Mouse (Mus musculus) left cerebral cortex, postnatal 25 days (tissue): ENCODE data around the gene Hip1r. TPM values are rescaled to one million over a fixed set of nuclear protein-coding genes. Genes with fewer than 3 reads are reported as not detected.

Source experiments
- DNase-seq, 2 experiments: peaks; one replicate each; pipeline ENCODE4 v3.0.0; 2022; ENCODE audit warnings: low spot score in 2 of 2, mixed read lengths in 1 of 2
- intact Hi-C: fragments of 180-260 bp; cut with DNase I; formaldehyde crosslinking; loops from one replicate; pipeline ENCODE4 v1.15.1; 2025
- total RNA-seq, 2 experiments: library from RNA; stranded (reverse); gene quantifications; 2 replicates each; pipeline ENCODE4 v1.2.3; 2021

Hip1r gene
- total RNA-seq, 2 experiments from 2014 or later = 60.5 to 67.1 TPM

- intact Hi-C loops = no loop called here
- no peak for DNase-seq
Measured at GRCm38 (mm10) chr5:124028680-124029079, 55.3 kb downstream of the Hip1r start.

DNA sequence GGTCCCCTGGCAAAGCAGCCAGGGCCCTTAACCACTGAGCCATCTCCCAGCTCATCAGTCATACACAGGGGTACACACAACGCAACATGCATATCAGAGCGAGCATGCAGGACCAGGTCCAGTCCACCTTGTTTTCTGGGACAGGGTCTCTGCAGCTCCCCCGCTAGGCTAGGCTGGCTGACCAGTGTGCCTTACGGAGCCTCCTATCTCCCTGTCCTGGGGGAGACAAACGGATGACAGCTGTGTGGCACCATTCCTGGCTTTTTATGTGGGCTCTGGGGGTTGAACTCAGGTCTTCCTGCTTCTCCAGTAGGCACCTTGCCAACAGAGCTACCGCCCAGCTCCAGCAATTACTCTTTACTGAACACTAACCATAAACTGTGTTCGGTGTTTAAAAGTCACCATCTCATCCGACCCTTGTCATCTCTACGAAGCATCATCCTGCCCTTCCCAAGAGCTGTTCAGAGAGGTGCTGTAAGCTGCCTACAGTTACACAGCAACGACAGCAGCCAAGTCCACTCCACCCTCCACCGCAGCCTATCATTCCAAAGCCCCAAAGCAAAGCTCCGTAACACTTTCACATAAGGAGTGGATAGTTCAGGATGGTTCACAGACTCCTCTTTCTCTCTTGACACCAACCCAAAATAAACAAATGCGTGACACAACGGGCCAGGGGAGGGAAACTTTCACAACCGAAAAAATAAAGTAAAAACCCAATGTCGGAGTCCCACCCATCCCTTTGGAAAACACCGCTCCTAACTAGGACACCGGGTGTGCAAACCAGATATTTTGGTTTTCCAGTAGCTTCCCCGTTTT is 56.0 kb downstream of the Hip1r start:
- DNase-seq = no peak
- intact Hi-C loops = loop anchor here (2.0 kb wide), 1 partner anchor 29 kb away; no protein-coding TSS in a partner anchor

DNA sequence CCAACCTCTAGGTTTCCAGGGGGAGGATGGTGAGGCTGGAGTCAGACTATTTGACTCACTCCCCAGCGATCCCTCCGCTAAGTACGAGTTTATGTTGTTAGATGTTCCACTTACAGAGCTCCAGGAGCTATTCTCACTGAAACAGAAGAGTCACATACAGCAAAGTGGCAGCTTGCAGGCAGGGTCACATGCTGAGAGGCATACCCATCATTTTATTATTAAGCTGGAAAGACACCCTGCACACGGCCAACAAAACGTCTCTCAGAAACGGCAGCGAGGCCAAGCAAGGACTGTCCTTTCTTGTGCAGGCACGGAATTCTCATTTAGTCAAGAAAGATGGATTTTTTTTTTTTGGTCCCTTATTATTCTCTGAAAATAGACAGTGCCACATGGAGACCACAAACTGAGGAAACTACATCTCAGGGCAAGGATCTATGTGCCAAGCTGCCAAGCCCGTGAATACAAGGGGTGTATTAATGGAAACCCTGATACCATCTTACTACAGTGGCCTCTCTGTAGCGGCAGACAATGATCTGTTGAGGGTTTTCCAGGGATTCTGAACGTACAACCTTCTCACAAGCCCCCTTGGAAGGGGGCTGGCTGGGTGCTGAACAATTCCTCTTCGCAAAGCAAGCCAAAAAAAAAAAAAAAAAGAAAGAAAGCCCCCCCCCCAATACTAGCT is 57.1 kb downstream of the Hip1r start:
- intact Hi-C loops = loop anchor here (2.0 kb wide), 1 partner anchor 30 kb away; no protein-coding TSS in a partner anchor

GRCm38 (mm10) chr5:124031068-124031955 is 57.9 kb downstream of the Hip1r start:
- DNase-seq = no peak
- intact Hi-C loops = loop anchor here (2.0 kb wide), 1 partner anchor 31 kb away; no protein-coding TSS in a partner anchor

More for the DNA sequence above, 57.1 kb downstream of the Hip1r start:
- DNase-seq = no peak

- intact Hi-C loops = no loop called here
Measured at GRCm38 (mm10) chr5:124032001-124032508, 58.6 kb downstream of the Hip1r start, which contains the start of gene Vps37b. Gene Vps37b, minus strand, starts transcription at chr5:124032270.

DNA sequence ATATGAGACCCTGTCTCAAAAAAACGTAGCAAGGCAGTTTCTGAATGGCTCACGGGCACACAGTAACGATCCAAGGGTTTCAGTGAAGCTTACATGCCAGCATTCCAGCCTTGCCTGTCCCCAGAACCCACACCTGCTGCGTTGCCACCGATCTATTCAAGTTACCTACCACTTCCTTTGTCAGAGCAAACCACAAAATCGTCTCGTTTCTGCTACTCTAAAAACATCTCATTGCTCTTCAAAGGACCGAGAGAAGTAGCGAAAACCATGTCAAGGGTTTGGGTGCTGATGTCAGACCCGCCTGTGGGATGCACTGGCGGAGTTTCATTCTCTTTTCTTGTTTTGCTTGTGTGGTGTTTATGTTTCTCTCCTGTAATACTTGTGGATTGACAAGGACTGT is 61.0 kb downstream of the Hip1r start:
- intact Hi-C loops = no loop called here
- no peak for DNase-seq

More at GRCm38 (mm10) chr5:124032001-124032508, 58.6 kb downstream of the Hip1r start, which contains the start of gene Vps37b:
- DNase-seq = peak; percentile 89 to 93

- no peak for DNase-seq
- intact Hi-C loops = no loop called here
Measured at GRCm38 (mm10) chr5:124035406-124035805, 62.0 kb downstream of the Hip1r start.

DNA sequence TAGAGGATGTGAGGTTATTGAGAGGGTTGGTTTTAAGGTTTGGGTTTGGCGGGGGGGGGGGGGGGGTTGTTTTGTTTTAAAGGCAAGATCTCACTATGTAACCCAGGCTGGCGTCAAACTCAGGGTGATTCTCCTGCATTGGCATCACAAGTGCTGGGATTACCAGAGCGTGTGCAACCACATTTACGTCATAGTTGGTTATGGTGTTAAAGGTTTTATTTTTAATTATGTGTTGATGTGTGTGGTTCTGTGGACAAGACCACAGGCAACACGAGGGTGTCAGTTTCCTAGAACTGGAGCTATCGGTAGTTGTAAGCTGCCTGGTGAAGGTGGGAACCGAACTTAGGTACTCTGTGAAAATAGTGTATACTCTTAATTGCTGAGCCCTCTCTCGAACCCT is 62.4 kb downstream of the Hip1r start:
- DNase-seq = no peak
- intact Hi-C loops = no loop called here

DNA sequence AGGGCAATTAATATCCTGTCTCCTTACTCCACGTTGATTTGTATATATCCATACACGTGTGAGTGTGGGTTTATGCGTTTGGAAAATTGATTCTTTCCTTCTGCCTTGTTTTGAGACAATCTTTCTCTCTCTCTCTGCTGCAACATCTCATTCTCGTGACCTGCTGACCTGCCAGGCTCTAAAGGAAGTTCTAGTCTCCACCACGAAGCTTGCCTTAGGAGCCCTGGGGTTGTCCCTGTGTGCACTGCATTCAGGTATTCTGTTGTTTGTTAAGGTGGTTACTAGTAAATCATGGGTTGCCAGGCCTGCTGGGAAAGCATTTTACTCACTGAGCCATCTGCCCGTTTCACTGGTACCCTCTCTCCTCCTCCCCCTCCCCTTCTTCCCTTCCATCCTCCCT is 62.9 kb downstream of the Hip1r start:
- intact Hi-C loops = no loop called here
- no peak for DNase-seq

GRCm38 (mm10) chr5:124036836-124037235 is 63.4 kb downstream of the Hip1r start:
- intact Hi-C loops = no loop called here
- no peak for DNase-seq

DNA sequence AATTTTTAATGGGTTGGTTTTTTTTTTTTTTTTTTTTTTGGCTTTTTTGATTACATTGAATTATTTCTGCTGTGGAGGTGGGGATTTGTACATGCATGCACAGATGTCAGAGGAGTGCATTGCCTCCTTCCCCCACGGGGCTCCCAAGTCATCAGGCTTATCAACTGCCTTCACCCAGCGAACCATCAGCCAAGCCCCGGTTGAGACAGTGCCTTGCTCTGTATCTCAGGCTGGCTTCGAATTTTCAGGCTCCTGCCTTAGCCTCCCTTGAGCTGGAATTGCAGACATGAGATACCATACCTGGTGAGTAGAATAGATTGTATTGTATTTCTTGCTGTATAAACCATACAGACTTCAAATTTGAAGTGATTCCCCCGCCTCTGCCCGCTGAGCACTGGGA is 66.2 kb downstream of the Hip1r start:
- no peak for DNase-seq
- intact Hi-C loops = no loop called here

DNA sequence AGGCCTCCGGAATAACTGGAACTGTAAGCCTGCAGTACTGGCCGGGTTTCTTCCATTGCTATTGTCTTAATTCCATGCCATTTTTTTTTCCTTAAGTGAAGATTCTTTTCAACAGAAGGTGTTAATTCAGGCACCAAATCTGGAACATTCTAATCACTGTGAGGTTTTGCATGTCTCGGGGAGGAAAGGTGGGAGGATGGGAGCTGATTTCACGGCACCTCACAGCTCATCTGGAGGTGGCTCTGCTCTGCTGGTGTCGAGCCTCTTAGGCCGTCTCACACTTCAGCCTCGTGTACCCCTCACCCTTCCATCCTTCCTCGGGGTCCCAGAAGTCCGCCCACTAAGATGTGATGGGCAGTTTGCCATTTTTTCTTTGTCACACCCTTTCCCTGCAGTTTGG is 67.7 kb downstream of the Hip1r start:
- DNase-seq = peak in 1 of 2 experiments; percentile 68
- intact Hi-C loops = no loop called here

GRCm38 (mm10) chr5:124043212-124043978 is 70.0 kb downstream of the Hip1r start:
- intact Hi-C loops = loop anchor here (1.0 kb wide), 1 partner anchor 24 kb away; no protein-coding TSS in a partner anchor
- DNase-seq = peak; percentile 76 to 96

GRCm38 (mm10) chr5:124043999-124044398 is 70.6 kb downstream of the Hip1r start:
- no peak for DNase-seq
- intact Hi-C loops = loop anchor here (1.0 kb wide), 1 partner anchor 25 kb away; no protein-coding TSS in a partner anchor

DNA sequence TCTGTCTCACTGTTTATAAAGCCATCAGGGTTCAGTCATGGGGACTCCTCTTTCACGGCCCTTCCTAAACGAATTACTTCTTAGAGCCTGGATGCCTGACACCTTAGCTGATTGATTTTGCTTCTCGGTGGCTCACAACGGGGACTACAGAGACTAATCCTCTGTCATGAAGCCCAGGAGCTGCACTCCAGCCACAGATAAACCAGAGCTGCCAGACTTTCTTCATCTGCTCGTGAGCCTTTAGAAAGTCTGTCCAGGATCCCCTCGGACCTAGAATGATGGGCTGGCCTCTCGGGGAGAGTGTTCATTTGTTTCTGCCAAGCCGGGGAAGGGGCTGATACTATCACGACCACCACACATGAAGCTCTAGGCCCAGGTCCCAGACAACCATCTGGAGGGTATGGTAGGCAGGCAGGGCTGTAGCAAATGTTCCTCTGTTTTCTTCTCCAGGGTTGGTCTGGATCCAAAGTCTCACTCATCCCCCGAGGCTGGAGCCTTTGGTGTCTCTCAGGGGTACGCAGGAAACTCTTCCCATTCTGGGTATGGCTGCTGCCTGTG is 72.1 kb downstream of the Hip1r start:
- DNase-seq = peak in 1 of 2 experiments; percentile 60
- intact Hi-C loops = no loop called here

DNA sequence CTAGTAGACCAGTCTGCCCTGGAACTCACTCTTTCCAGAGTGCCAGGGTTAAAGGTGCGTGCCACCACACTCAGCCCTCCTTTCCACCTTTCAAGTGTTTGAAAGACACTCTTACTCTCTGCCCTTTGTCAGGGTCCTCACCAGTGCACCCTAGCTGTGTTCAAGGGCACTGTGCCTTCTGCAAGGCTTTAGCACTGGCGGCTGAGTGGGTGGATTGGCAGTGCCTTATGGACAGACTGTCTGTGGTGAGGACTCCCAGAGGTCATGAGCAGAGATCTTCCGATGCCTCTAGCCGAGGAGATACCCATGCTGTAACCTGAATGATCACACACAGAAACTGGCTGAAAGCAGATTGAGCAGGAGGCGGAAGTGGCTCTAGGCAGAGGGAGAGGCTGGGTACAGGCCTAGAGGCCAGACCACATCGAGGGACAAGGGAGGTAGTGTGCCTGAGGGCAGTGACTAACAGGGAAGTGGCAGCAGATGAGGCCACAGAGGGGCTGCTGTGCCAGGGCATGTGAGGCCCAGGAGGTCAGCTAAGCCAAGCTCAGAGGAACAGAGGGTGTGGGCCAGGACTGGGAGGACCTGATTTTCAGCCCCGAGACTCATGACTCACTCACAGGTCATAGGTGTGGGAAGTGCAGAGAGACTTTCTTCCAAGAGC is 73.4 kb downstream of the Hip1r start:
- no peak for DNase-seq
- intact Hi-C loops = no loop called here

DNA sequence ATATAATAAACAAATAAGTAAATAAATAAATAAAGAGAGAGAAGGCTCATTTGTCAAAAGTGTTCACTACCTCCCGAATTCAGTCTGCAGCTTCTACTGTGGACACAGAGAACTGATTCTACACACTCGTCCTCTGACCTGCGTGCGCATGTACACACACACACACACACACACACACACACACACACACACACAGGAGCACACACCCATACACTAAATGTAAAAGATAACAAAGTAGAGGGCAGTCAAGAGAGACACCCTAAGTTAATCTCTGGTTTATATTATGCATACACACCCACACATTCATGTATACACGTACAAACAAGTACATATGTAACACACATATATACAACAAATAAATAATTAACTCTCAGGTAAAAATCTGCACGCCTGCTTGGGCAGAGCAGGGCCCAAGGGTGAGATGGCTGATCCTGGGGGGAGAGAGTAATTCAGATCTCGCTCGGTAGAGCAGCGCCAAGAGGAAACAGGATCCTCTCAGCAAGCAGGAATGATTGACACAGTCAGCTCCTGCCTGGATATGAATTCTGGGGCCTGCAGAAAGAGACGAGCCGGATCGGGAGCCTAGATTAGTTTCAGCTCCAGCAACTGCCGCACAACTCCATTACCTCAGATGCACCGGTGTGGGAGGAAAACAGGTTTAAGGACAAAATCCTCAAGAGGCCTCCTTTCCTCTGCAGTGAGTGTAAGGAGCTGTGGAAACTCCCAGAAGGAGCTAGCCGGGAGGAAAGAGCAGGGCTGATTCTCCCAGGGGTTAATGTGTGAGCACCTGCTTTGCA is 76.0 kb downstream of the Hip1r start:
- peak in 1 of 2 experiments; percentile 68 for DNase-seq
- intact Hi-C loops = no loop called here
